Mouse (Mus musculus) CH12.LX (cell line): Measurements from ENCODE around the gene Sigirr.

Experiments used
- CTCF ChIP-seq, 2 experiments: IDR thresholded peaks in 1 of 2; conservative IDR thresholded peaks in 1 of 2; 2 replicates each; pipeline ENCODE4 v1.5.1; 2011 to 2012; ENCODE audit warnings: low read depth in 2 of 2, low read length in 2 of 2, improper control_type of control experiment in 1 of 2, inconsistent platforms in 1 of 2, mild to moderate bottlenecking in 1 of 2, moderate library complexity in 1 of 2
- MAZ ChIP-seq: IDR thresholded peaks from 2 replicates; pipeline ENCODE4 v1.6.1; 2012; ENCODE audit warnings: low read depth, mild to moderate bottlenecking, inconsistent platforms, low read length, improper control_type of control experiment, moderate library complexity
- MXI1 ChIP-seq: IDR thresholded peaks from 2 replicates; pipeline ENCODE4 v1.6.1; 2011; ENCODE audit warnings: mild to moderate bottlenecking, low read depth, low read length, improper control_type of control experiment
- POLR2AphosphoS2 ChIP-seq: IDR thresholded peaks from 2 replicates; pipeline ENCODE4 v1.6.1; 2011; ENCODE audit warnings: low read depth, low read length, improper control_type of control experiment
- TCF12 ChIP-seq: IDR thresholded peaks from 2 replicates; pipeline ENCODE4 v1.6.1; 2014; ENCODE audit warnings: low read depth, mild to moderate bottlenecking, inconsistent platforms, low read length, improper control_type of control experiment
- USF1 ChIP-seq: IDR thresholded peaks from 2 replicates; pipeline ENCODE4 v1.6.1; 2014; ENCODE audit warnings: low read depth, mild to moderate bottlenecking, inconsistent platforms, low read length, improper control_type of control experiment

- TF ChIP-seq CTCF (conservative IDR thresholded peaks at IDR 0.05 in 1 of 2, IDR thresholded peaks at IDR 0.05 in 1 of 2; ENCODE audit: low read depth in 2 of 2, low read length in 2 of 2) (no peak), POLR2AphosphoS2 (no peak), MXI1 (no peak), MAZ (no peak), USF1 (no peak), TCF12 (no peak)
These were observed 37.8 kb downstream of the Sigirr start for GRCm38 (mm10) chr7:141062525-141062924.
